Mouse (Mus musculus) bone marrow macrophage, adult 2 months (primary cell): Measurements from ENCODE around the gene Bckdhb.

Experiments
- CTCF ChIP-seq: IDR thresholded peaks from 2 replicates; pipeline ENCODE4 v1.5.1; 2012; ENCODE audit warnings: low read depth, mild to moderate bottlenecking, low read length, moderate library complexity
- POLR2A ChIP-seq: IDR thresholded peaks from 2 replicates; pipeline ENCODE4 v1.6.1; 2012; ENCODE audit warnings: mild to moderate bottlenecking, low read depth, low read length, borderline replicate concordance

- TF ChIP-seq CTCF (no peak), POLR2A (no peak)
Measured at GRCm38 (mm10) chr9:83975811-83976210, 50.9 kb downstream of the Bckdhb start.
